Mouse (Mus musculus): ENCODE measurements around the gene Pptc7. TPM values are rescaled to one million over a fixed set of nuclear protein-coding genes. Genes with fewer than 3 reads are reported as not detected.
A peak's percentile ranks its signal among the peaks of the same experiment; 100 is the strongest.

Gene Pptc7
- polyA plus RNA-seq, 1 experiment, result 18.8 TPM

- WGBS, result 98% methylated on average over 2 of the region's 2 CpGs
- TF ChIP-seq POLR2A (IDR thresholded peaks at IDR 0.05; ENCODE audit: low read depth, low read length) (no peak), CTCF (IDR thresholded peaks at IDR 0.05; ENCODE audit: extremely low read depth, insufficient read depth, insufficient read length, insufficient replicate concordance) (no peak)
Measured at GRCm38 (mm10) chr5:122265942-122266341, 18.2 kb upstream of the Pptc7 start.

GRCm38 (mm10) chr5:122267136-122267535 is 17.0 kb upstream of the Pptc7 start:
- WGBS, result 41% methylated on average over 7 of the region's 7 CpGs
- Histone ChIP-seq H3K27ac (ENCODE audit: insufficient read depth, low read length) (peak overlapping the region; percentile 48), H3K4me3 (ENCODE audit: extremely low read depth, insufficient read depth, insufficient read length) (no peak overlapping the region), H3K27me3 (ENCODE audit: control insufficient read depth, insufficient read depth, low read length) (no peaks in the 10 kb centered on the region), H3K4me1 (ENCODE audit: control insufficient read depth, insufficient read depth, insufficient read length) (peaks cover 4% of the 10 kb centered on the region; the same call in 1 of the 2 replicates), H3K36me3 (ENCODE audit: control insufficient read depth, insufficient read depth, low read length) (no peaks in the 10 kb centered on the region)
- no peak for TF ChIP-seq POLR2A (IDR thresholded peaks at IDR 0.05; ENCODE audit: low read depth, low read length)
- TF ChIP-seq CTCF (IDR thresholded peaks at IDR 0.05; ENCODE audit: extremely low read depth, insufficient read depth, insufficient read length, insufficient replicate concordance), result no peak
- DNase-seq (ENCODE audit: low read depth in 1 of 2, low spot score in 2 of 2), result no peak

More at GRCm38 (mm10) chr5:122265942-122266341, 18.2 kb upstream of the Pptc7 start:
- Histone ChIP-seq H3K4me1 (ENCODE audit: control insufficient read depth, insufficient read depth, insufficient read length) (peaks cover 12% of the 10 kb centered on the region; the same call in 1 of the 2 replicates), H3K27me3 (ENCODE audit: control insufficient read depth, insufficient read depth, low read length) (no peaks in the 10 kb centered on the region), H3K27ac (ENCODE audit: insufficient read depth, low read length) (no peak overlapping the region), H3K4me3 (ENCODE audit: extremely low read depth, insufficient read depth, insufficient read length) (no peak overlapping the region), H3K36me3 (ENCODE audit: control insufficient read depth, insufficient read depth, low read length) (no peaks in the 10 kb centered on the region)
- no peak for DNase-seq (ENCODE audit: low read depth in 1 of 2, low spot score in 2 of 2)

GRCm38 (mm10) chr5:122267899-122268298 is 16.3 kb upstream of the Pptc7 start:
- Histone ChIP-seq H3K4me3 (ENCODE audit: extremely low read depth, insufficient read depth, insufficient read length) (no peak overlapping the region), H3K4me1 (ENCODE audit: control insufficient read depth, insufficient read depth, insufficient read length) (peaks cover 4% of the 10 kb centered on the region; the same call in 1 of the 2 replicates), H3K36me3 (ENCODE audit: control insufficient read depth, insufficient read depth, low read length) (no peaks in the 10 kb centered on the region), H3K27me3 (ENCODE audit: control insufficient read depth, insufficient read depth, low read length) (no peaks in the 10 kb centered on the region), H3K27ac (ENCODE audit: insufficient read depth, low read length) (peak overlapping the region; percentile 84)
- peak; percentile 31; the same call in 1 of the 2 replicates for TF ChIP-seq CTCF (IDR thresholded peaks at IDR 0.05; ENCODE audit: extremely low read depth, insufficient read depth, insufficient read length, insufficient replicate concordance)
- TF ChIP-seq POLR2A (IDR thresholded peaks at IDR 0.05; ENCODE audit: low read depth, low read length), result no peak
- WGBS, result 6% methylated on average over 5 of the region's 5 CpGs
- DNase-seq (ENCODE audit: low read depth in 1 of 2, low spot score in 2 of 2), result peak; percentile 76 to 84

- no peaks in the 10 kb centered on the region for H3K36me3 ChIP-seq (ENCODE audit: control insufficient read depth, insufficient read depth, low read length)
- H3K4me3 ChIP-seq (ENCODE audit: extremely low read depth, insufficient read depth, insufficient read length), result no peak overlapping the region
- H3K4me1 ChIP-seq (ENCODE audit: control insufficient read depth, insufficient read depth, insufficient read length), result peaks cover 4% of the 10 kb centered on the region; the same call in 1 of the 2 replicates
- 72% methylated on average over 12 of the region's 12 CpGs for WGBS
- no peak for DNase-seq (ENCODE audit: low read depth in 1 of 2, low spot score in 2 of 2)
- TF ChIP-seq CTCF (IDR thresholded peaks at IDR 0.05; ENCODE audit: extremely low read depth, insufficient read depth, insufficient read length, insufficient replicate concordance) (no peak), POLR2A (IDR thresholded peaks at IDR 0.05; ENCODE audit: low read depth, low read length) (no peak)
- H3K27ac ChIP-seq (ENCODE audit: insufficient read depth, low read length), result no peak overlapping the region; the same call in 1 of the 2 replicates
- no peaks in the 10 kb centered on the region for H3K27me3 ChIP-seq (ENCODE audit: control insufficient read depth, insufficient read depth, low read length)
Measured at GRCm38 (mm10) chr5:122268858-122269604, 15.1 kb upstream of the Pptc7 start.

- Histone ChIP-seq H3K27ac (ENCODE audit: insufficient read depth, low read length) (no peak overlapping the region), H3K27me3 (ENCODE audit: control insufficient read depth, insufficient read depth, low read length) (no peaks in the 10 kb centered on the region), H3K4me1 (ENCODE audit: control insufficient read depth, insufficient read depth, insufficient read length) (peaks cover 10% of the 10 kb centered on the region), H3K36me3 (ENCODE audit: control insufficient read depth, insufficient read depth, low read length) (no peaks in the 10 kb centered on the region), H3K4me3 (ENCODE audit: extremely low read depth, insufficient read depth, insufficient read length) (no peak overlapping the region)
- TF ChIP-seq CTCF (IDR thresholded peaks at IDR 0.05; ENCODE audit: extremely low read depth, insufficient read depth, insufficient read length, insufficient replicate concordance) (no peak), POLR2A (IDR thresholded peaks at IDR 0.05; ENCODE audit: low read depth, low read length) (no peak)
- DNase-seq (ENCODE audit: low read depth in 1 of 2, low spot score in 2 of 2), result no peak
- 88% methylated on average over 5 of the region's 5 CpGs for WGBS
Measured at GRCm38 (mm10) chr5:122272821-122273220, 11.3 kb upstream of the Pptc7 start.

GRCm38 (mm10) chr5:122274785-122275184 is 9.4 kb upstream of the Pptc7 start:
- 6% methylated on average over 5 of the region's 5 CpGs for WGBS
- Histone ChIP-seq H3K36me3 (ENCODE audit: control insufficient read depth, insufficient read depth, low read length) (no peaks in the 10 kb centered on the region), H3K4me1 (ENCODE audit: control insufficient read depth, insufficient read depth, insufficient read length) (peaks cover 10% of the 10 kb centered on the region), H3K27me3 (ENCODE audit: control insufficient read depth, insufficient read depth, low read length) (no peaks in the 10 kb centered on the region), H3K27ac (ENCODE audit: insufficient read depth, low read length) (no peak overlapping the region), H3K4me3 (ENCODE audit: extremely low read depth, insufficient read depth, insufficient read length) (no peak overlapping the region)
- peak; percentile 85 to 86 for DNase-seq (ENCODE audit: low read depth in 1 of 2, low spot score in 2 of 2)
- TF ChIP-seq CTCF (IDR thresholded peaks at IDR 0.05; ENCODE audit: extremely low read depth, insufficient read depth, insufficient read length, insufficient replicate concordance), result no peak
- TF ChIP-seq POLR2A (IDR thresholded peaks at IDR 0.05; ENCODE audit: low read depth, low read length), result no peak

- no peaks in the 10 kb centered on the region for H3K27me3 ChIP-seq (ENCODE audit: control insufficient read depth, insufficient read depth, low read length)
- TF ChIP-seq CTCF (IDR thresholded peaks at IDR 0.05; ENCODE audit: extremely low read depth, insufficient read depth, insufficient read length, insufficient replicate concordance) (no peak), POLR2A (IDR thresholded peaks at IDR 0.05; ENCODE audit: low read depth, low read length) (no peak)
- H3K4me3 ChIP-seq (ENCODE audit: extremely low read depth, insufficient read depth, insufficient read length), result no peak overlapping the region
- peaks cover 18% of the 10 kb centered on the region for H3K4me1 ChIP-seq (ENCODE audit: control insufficient read depth, insufficient read depth, insufficient read length)
- no peaks in the 10 kb centered on the region for H3K36me3 ChIP-seq (ENCODE audit: control insufficient read depth, insufficient read depth, low read length)
- H3K27ac ChIP-seq (ENCODE audit: insufficient read depth, low read length), result no peak overlapping the region
- 95% methylated on average over 7 of the region's 7 CpGs for WGBS
- DNase-seq (ENCODE audit: low read depth in 1 of 2, low spot score in 2 of 2), result no peak
Measured at GRCm38 (mm10) chr5:122278946-122279345, 5.2 kb upstream of the Pptc7 start.
